Mouse (Mus musculus): ENCODE measurements around the gene Taok3.

Gene Taok3

DNA sequence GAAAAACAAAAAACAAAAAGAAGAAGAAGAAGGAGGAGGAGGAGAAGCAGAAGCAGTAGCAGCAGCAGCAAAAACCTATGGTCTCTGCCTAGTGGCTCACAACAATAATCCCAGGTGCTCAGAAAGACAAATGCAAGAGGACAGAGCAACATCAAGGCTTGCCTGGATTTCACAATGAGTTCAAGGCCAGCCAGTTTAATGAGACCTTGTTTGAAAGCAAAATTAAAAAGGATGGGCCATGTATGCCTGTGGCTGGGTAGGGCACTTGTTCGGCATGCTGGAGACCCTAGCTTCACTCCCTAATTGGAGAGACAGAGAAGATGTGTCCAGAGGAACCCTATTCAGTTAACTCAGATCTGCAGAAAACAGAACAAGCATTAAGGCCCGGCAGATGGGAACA, 2.7 kb upstream of the Taok3 start:
- DNase-seq (ENCODE audit: low read depth, low spot score): no peak

DNA sequence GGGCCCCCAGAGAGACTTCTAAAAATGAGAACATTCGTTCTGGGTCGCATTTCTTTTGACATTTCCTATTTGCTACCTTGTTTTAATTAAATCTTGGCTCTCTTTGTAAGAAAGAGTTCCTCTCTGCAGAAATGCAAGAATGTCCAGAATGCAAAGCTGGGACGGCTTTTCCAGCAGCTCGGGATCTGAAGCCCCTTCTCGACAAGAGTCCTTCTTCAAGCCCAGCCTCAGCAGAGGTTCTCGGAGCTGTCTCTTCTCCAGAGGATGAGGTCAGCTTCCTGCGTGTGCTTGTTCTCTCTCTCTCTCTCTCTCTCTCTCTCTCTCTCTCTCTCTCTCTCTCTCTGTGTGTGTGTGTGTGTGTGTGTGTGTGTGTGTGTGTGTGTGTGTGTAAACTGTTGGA, 2.2 kb upstream of the Taok3 start:
- DNase-seq (ENCODE audit: low read depth, low spot score): no peak

DNA sequence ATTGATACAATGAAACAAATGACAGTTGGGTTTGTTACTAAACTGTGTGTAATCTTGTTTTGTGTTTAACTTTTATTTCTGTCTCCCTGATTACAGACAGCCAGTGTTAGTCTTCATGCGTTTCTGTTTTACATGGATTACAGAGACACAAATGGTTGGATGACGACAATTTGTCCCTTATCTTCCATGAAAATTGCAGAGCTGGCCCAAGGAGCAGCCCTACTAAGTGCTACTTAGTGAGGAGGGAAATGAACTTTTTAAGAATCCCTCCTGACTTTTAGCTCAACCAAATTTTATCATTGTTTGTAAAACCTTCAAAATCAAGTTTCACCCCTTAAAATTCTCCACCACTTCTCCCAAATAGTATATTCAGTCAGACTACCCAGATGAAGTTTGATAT, 1.7 kb upstream of the Taok3 start:
- no peak for DNase-seq (ENCODE audit: low read depth, low spot score)

DNA sequence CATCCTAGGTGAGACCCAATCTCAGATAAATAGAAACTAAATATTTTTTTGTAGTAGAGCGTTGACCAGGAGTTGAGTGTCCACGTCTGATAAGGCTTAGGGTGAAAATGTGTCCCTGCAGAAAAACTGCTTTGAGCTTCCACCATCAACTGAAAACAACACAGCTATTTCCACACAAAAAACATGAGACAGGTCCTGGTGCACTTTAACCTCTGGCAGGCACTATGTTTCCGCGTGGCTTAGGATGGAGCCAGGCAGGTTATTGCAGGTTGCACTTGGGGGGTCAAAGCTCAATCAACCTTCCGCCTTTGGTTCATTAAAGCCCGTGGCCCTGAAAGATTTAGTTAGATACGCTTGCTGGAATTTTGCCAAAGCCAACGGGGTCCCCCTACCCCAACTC, 1.1 kb upstream of the Taok3 start:
- DNase-seq (ENCODE audit: low read depth, low spot score): no peak

GRCm38 (mm10) chr5:117120489-117121466, 849 bp downstream of the Taok3 start:
- DNase-seq (ENCODE audit: low read depth, low spot score): no peak

DNA sequence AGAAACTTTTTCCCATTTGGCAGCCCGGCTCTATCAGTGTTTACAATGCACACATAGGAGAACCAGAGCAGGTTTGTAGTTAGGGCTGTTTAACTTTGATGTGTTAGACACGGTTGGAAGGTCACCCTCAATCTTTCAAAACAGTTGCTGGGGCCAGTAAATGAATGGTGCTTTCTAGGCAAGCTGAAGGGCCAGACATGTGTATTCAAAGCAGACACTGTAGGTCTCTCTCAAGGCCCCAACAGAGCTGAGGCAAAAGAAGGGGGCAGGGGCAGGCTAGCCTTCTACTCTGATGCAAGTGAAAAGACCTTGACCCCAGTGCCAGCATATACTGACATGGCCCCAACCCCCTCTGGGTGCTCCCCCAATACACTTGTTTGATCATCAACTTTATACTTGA, 1.7 kb downstream of the Taok3 start:
- no peak for DNase-seq (ENCODE audit: low read depth, low spot score)

- no peak for DNase-seq (ENCODE audit: low read depth, low spot score)
These were observed 3.2 kb downstream of the Taok3 start for GRCm38 (mm10) chr5:117123102-117123501.

- no peak for DNase-seq (ENCODE audit: low read depth, low spot score)
These were observed 3.9 kb downstream of the Taok3 start for GRCm38 (mm10) chr5:117123840-117124239.

DNA sequence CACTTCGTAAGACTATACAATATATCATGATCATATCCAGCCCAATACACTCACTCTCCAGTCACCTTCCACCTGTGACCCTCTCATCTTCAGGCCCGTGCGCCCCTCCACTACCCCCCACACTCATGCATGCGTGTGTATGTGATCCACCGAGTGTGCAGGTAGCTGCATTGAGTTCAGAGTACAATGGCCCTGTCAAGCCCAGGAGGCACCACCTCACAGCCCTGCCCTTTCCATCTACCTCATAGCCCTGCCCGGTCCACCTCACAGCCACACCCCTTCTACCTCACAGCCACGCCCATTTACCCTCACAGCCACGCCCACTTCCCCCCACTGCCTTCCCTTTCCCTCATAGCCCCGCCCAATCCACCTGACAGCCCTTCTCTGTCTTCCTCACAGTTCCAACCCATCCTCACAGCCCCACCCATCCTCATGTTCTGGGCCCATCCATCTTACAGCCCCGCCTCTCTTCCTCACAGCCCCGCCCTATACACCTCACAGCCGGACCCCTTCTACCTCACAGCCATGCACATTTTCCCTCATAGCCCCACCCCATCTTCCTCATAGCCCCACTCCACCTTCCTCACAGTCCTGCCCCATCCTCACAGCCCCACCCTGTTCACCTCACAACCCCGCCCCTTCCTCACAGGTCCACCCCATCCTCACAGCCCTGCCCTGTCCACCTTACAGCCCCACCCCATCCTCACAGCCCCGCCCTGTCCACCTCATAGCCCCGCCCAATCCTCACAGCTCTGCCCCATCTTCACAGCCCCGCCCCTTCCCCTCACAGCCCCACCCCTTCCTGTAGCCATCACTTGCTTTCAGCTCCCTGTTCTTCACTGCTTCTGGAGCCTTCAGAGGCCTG, 5.8 kb downstream of the Taok3 start:
- DNase-seq (ENCODE audit: low read depth, low spot score): no peak

- no peak for DNase-seq (ENCODE audit: low read depth, low spot score)
These were observed 7.1 kb downstream of the Taok3 start for GRCm38 (mm10) chr5:117127051-117127450.

GRCm38 (mm10) chr5:117130726-117131125, 10.8 kb downstream of the Taok3 start:
- DNase-seq (ENCODE audit: low read depth, low spot score): no peak

- DNase-seq (ENCODE audit: low read depth, low spot score): no peak
These were observed 13.6 kb downstream of the Taok3 start for GRCm38 (mm10) chr5:117133446-117134065.

GRCm38 (mm10) chr5:117134066-117134888, 14.3 kb downstream of the Taok3 start:
- no peak for DNase-seq (ENCODE audit: low read depth, low spot score)

DNA sequence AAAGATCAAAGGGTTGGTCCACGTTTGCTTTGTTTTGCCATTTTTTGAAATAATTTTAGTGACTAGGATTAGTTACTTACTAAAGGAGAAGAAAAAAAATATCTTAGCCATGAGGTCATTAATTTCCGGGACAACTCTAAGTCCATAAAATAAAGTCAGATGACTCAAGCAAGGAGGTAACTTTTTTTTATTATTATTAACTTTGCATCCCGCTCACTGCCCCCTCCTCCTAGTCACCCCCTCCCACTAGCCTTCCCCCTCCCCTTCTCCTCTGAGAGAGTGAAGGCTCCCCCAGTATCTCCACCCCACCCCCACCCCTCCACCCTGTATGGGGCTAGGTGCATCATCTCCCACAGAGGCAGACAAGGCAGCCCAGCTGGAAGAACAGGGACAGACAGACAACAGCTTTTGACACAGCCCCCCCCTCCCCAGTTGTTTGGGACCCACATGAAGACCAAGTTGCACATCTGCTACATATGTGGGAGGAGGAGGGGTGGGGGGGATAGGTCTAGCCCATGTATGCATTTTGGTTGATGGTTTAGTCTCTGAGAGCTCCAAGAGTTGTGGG, 15.0 kb downstream of the Taok3 start:
- DNase-seq (ENCODE audit: low read depth, low spot score): no peak

- DNase-seq (ENCODE audit: low read depth, low spot score): peak; percentile 48
These were observed 15.9 kb downstream of the Taok3 start for GRCm38 (mm10) chr5:117135869-117136268.

- DNase-seq (ENCODE audit: low read depth, low spot score): no peak
These were observed 16.6 kb downstream of the Taok3 start for GRCm38 (mm10) chr5:117136570-117136969.

- no peak for DNase-seq (ENCODE audit: low read depth, low spot score)
These were observed 17.1 kb downstream of the Taok3 start for GRCm38 (mm10) chr5:117137011-117137410.

- DNase-seq (ENCODE audit: low read depth, low spot score): no peak
These were observed 17.7 kb downstream of the Taok3 start for GRCm38 (mm10) chr5:117137594-117137993.

DNA sequence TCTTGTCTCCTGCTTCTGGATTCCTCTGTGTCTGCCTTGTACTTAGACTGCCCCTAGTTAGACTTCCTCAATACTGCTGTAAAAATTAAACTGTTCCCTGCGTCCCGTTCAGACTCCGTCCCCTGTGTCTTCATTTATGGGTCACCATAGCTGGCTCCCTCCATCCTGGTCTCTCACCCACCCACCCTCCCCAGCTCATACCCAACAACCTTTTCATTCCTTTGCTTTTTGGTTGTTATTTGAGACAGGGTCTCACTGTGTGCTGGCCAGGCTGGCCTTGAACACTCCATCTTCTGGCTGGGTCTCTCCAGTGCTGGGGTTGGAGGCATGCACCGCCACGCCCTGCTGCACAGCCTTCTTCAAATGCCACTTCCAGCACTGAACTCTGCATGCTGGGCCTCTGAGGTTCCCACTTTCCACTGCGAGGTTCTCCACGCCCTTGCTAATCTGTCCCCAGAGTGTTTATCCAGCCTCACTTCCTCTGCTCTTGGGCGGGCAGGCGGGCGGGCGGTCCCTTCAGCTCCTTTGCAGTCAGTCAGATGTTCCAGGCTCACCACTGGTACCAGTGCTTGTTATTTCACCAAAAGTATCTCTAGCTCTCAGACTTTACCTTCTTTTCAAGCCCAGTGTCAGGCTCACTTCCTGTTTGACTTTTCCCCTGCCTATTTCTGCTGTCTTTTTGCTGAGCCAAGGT, 18.5 kb downstream of the Taok3 start:
- no peak for DNase-seq (ENCODE audit: low read depth, low spot score)

GRCm38 (mm10) chr5:117139822-117140221, 19.9 kb downstream of the Taok3 start:
- no peak for DNase-seq (ENCODE audit: low read depth, low spot score)

Measured in brain, adult 2 months (tissue).